Comparison of ENCODE assay signal across 8 mouse cellular contexts in genomic region chr7:73595860-73596259, GRCm38 (mm10). TPM values are rescaled to one million over a fixed set of nuclear protein-coding genes. Genes with fewer than 3 reads are reported as not detected.
DNase-seq lines count a peak whose midpoint lies in the region; ATAC-seq and TF ChIP-seq lines count a peak whose summit lies in the region.

No protein-coding gene starts in this region.

- peak overlapping the region; percentile 98 for H3K27ac ChIP-seq in CH12.LX (ENCODE audit: insufficient read depth, low read depth)
- peak overlapping the region; percentile 88 for H3K27ac ChIP-seq in embryonic fibroblast, embryonic 13.5 days (ENCODE audit: insufficient read depth, low read length)
- peak overlapping the region; percentile 70 for H3K27ac ChIP-seq in hindbrain, embryonic 11.5 days (ENCODE audit: low read depth, low read length)
- peak overlapping the region; percentile 79 for H3K27ac ChIP-seq in midbrain, embryonic 12.5 days (replicated peaks)

- no peak; the same call in 1 of the 2 replicates for TF ChIP-seq EP300 in CH12.LX (IDR thresholded peaks at IDR 0.05; ENCODE audit: low read length)

- ATAC-seq in hindbrain, embryonic 11.5 days (ENCODE audit: low FRiP score), result 0 out of 2 replicates have a peak, but pooled peaks have one; percentile 20
- ATAC-seq in midbrain, embryonic 12.5 days (ENCODE audit: low FRiP score, low read depth), result no peak; the same call in 1 of the 2 replicates

- no peaks in the 10 kb centered on the region for H3K79me2 ChIP-seq in CH12.LX (replicated peaks; ENCODE audit: control insufficient read depth, extremely low read depth, insufficient read depth, poor library complexity, severe bottlenecking)

- H3K9ac ChIP-seq in CH12.LX (ENCODE audit: insufficient read depth, low read depth), result peak overlapping the region; percentile 81
- H3K9ac ChIP-seq in hindbrain, embryonic 11.5 days (ENCODE audit: low read depth, low read length), result no peak overlapping the region
- H3K9ac ChIP-seq in midbrain, embryonic 12.5 days (replicated peaks), result peak overlapping the region; percentile 24; the same call in 1 of the 2 replicates

- in situ Hi-C loops in CH12.LX (cut with MboI; ENCODE audit: low pct_ligation_motif_present, low pct_unique_long_range_greater_than_20kb, low sequenced_read_pairs), result no loop called here

- H3K36me3 ChIP-seq in CH12.LX (replicated peaks in 1 of 2; ENCODE audit: control insufficient read depth in 1 of 2, insufficient read depth in 1 of 2, low read length in 1 of 2), result no peaks in the 10 kb centered on the region
- no peaks in the 10 kb centered on the region for H3K36me3 ChIP-seq in hindbrain, embryonic 11.5 days (ENCODE audit: control insufficient read depth, insufficient read depth, low read length)
- H3K36me3 ChIP-seq in midbrain, embryonic 12.5 days, result no peaks in the 10 kb centered on the region

- dilution Hi-C loops in CH12.LX (cut with MboI; ENCODE audit: extremely low pct_ligation_motif_present, extremely low pct_unique_long_range_greater_than_20kb, low sequenced_read_pairs), result no loop called here

- no peak for TF ChIP-seq POLR2A in CH12.LX (IDR thresholded peaks at IDR 0.05; ENCODE audit: low read depth, low read length)
- TF ChIP-seq POLR2A in embryonic fibroblast, embryonic 13.5 days (IDR thresholded peaks at IDR 0.05; ENCODE audit: low read depth, low read length), result peak; percentile 56; the same call in 1 of the 2 replicates

- H3K4me2 ChIP-seq in CH12.LX (ENCODE audit: insufficient read depth, low read depth, poor library complexity, severe bottlenecking), result peak overlapping the region; percentile 82
- H3K4me2 ChIP-seq in hindbrain, embryonic 11.5 days (replicated peaks; ENCODE audit: low read depth, low read length), result no peak overlapping the region
- peak overlapping the region; percentile 52 for H3K4me2 ChIP-seq in midbrain, embryonic 12.5 days (replicated peaks)

- H3K4me1 ChIP-seq in CH12.LX (ENCODE audit: control insufficient read depth in 1 of 2, insufficient read depth in 2 of 2), result peaks cover 12 to 31% of the 10 kb centered on the region in 2 experiments
- H3K4me1 ChIP-seq in embryonic fibroblast, embryonic 13.5 days (ENCODE audit: control insufficient read depth, insufficient read depth, low read length), result peaks cover 8% of the 10 kb centered on the region
- 0 out of 2 replicates have a peak, but pooled peaks cover 2% of the 10 kb centered on the region for H3K4me1 ChIP-seq in hindbrain, embryonic 11.5 days (replicated peaks; ENCODE audit: control insufficient read depth, insufficient read depth, low read length)
- H3K4me1 ChIP-seq in midbrain, embryonic 12.5 days, result peaks cover 39% of the 10 kb centered on the region

- no peak for TF ChIP-seq CTCF in CH12.LX (conservative IDR thresholded peaks at IDR 0.05 in 1 of 2, IDR thresholded peaks at IDR 0.05 in 1 of 2; ENCODE audit: low read depth in 2 of 2, low read length in 2 of 2)
- no peak for TF ChIP-seq CTCF in embryonic fibroblast, embryonic 13.5 days (IDR thresholded peaks at IDR 0.05; ENCODE audit: borderline replicate concordance, insufficient read depth, low read length)

- no peaks in the 10 kb centered on the region for H3K27me3 ChIP-seq in CH12.LX (replicated peaks)
- H3K27me3 ChIP-seq in hindbrain, embryonic 11.5 days (ENCODE audit: control insufficient read depth, insufficient read depth, low read length), result no peaks in the 10 kb centered on the region
- no peaks in the 10 kb centered on the region; the same call in 1 of the 2 replicates for H3K27me3 ChIP-seq in midbrain, embryonic 12.5 days

- peak; percentile 34 for DNase-seq in adrenal gland, postnatal 14 days
- no peak for DNase-seq in adrenal gland, adult 8-10 months
- DNase-seq in CH12.LX (ENCODE audit: extremely low read depth), result peak; percentile 54
- DNase-seq in hindbrain, embryonic 11.5 days (ENCODE audit: low spot score), result peak; percentile 51
- no peak for DNase-seq in adrenal gland, postnatal 25 days
- DNase-seq in testis, postnatal 10 days (ENCODE audit: low spot score), result no peak

- 38% methylated on average over 9 of the region's 9 CpGs for WGBS in hindbrain, embryonic 11.5 days
- 46% methylated on average over 9 of the region's 9 CpGs for WGBS in midbrain, embryonic 12.5 days

- H3K4me3 ChIP-seq in CH12.LX (replicated peaks in 1 of 3; ENCODE audit: low read depth in 2 of 3, low read length in 2 of 3, poor library complexity in 1 of 3), result peak overlapping the region; percentile 12 to 29 (median 29)
- no peak overlapping the region for H3K4me3 ChIP-seq in embryonic fibroblast, embryonic 13.5 days (ENCODE audit: insufficient read depth, low read length)
- no peak overlapping the region for H3K4me3 ChIP-seq in hindbrain, embryonic 11.5 days (ENCODE audit: low read depth, low read length)
- H3K4me3 ChIP-seq in midbrain, embryonic 12.5 days, result no peak overlapping the region

- TF ChIP-seq RAD21 in CH12.LX (IDR thresholded peaks at IDR 0.05; ENCODE audit: low read depth, low read length), result no peak

- no peaks in the 10 kb centered on the region for H3K9me3 ChIP-seq in CH12.LX (replicated peaks; ENCODE audit: low read length)
- H3K9me3 ChIP-seq in hindbrain, embryonic 11.5 days (ENCODE audit: control insufficient read depth, low read length), result no peaks in the 10 kb centered on the region
- no peaks in the 10 kb centered on the region for H3K9me3 ChIP-seq in midbrain, embryonic 12.5 days

TF ChIP-seq in CH12.LX, 34 proteins besides CTCF, POLR2A, EP300 and RAD21 (continues in another document):
- TF ChIP-seq ETS1 (conservative IDR thresholded peaks at IDR 0.05; ENCODE audit: low read depth, low read length) (no peak), TBP (conservative IDR thresholded peaks at IDR 0.05; ENCODE audit: low read depth, low read length) (no peak), POLR2AphosphoS2 (IDR thresholded peaks at IDR 0.05; ENCODE audit: low read depth, low read length) (no peak), USF1 (IDR thresholded peaks at IDR 0.05; ENCODE audit: low read depth, low read length) (no peak), MAFK (IDR thresholded peaks at IDR 0.05; ENCODE audit: insufficient replicate concordance, low read length) (no peak), NRF1 (IDR thresholded peaks at IDR 0.05; ENCODE audit: low read depth, low read length) (0 out of 2 replicates have a peak, but pooled peaks have one; percentile 19), JUN (IDR thresholded peaks at IDR 0.05; ENCODE audit: insufficient read depth, low read depth, low read length) (0 out of 2 replicates have a peak, but pooled peaks have one; percentile 8), HCFC1 (IDR thresholded peaks at IDR 0.05; ENCODE audit: low read depth, low read length) (peak; percentile 11; the same call in 1 of the 2 replicates), KAT2A (IDR thresholded peaks at IDR 0.05; ENCODE audit: insufficient replicate concordance, low read length) (no peak), SIN3A (IDR thresholded peaks at IDR 0.05; ENCODE audit: low read length) (peak; percentile 59; the same call in 1 of the 2 replicates), CHD1 (IDR thresholded peaks at IDR 0.05; ENCODE audit: low read depth, low read length) (no peak; the same call in 1 of the 2 replicates), ZMIZ1 (IDR thresholded peaks at IDR 0.05; ENCODE audit: low read depth, low read length) (no peak), ELF1 (IDR thresholded peaks at IDR 0.05; ENCODE audit: low read depth, low read length) (no peak), NELFE (IDR thresholded peaks at IDR 0.05; ENCODE audit: low read depth, low read length) (no peak), JUND (conservative IDR thresholded peaks at IDR 0.05; ENCODE audit: low read depth, low read length) (0 out of 2 replicates have a peak, but pooled peaks have one; percentile 29), MAZ (IDR thresholded peaks at IDR 0.05; ENCODE audit: low read depth, low read length) (no peak), CHD2 (IDR thresholded peaks at IDR 0.05; ENCODE audit: low read length) (no peak), MAX (IDR thresholded peaks at IDR 0.05; ENCODE audit: low read length) (peak; percentile 62; the same call in 1 of the 2 replicates), MEF2A (IDR thresholded peaks at IDR 0.05; ENCODE audit: borderline replicate concordance, low read depth, low read length) (peak; percentile 45), UBTF (IDR thresholded peaks at IDR 0.05; ENCODE audit: low read depth, low read length) (no peak), IRF4 (IDR thresholded peaks at IDR 0.05; ENCODE audit: low read depth, low read length) (peak; percentile 31; the same call in 1 of the 2 replicates), GABPA (IDR thresholded peaks at IDR 0.05; ENCODE audit: insufficient replicate concordance, low read depth, low read length) (no peak), ZKSCAN1 (IDR thresholded peaks at IDR 0.05; ENCODE audit: borderline replicate concordance, low read depth, low read length) (no peak), USF2 (conservative IDR thresholded peaks at IDR 0.05; ENCODE audit: low read depth, low read length) (no peak), BHLHE40 (IDR thresholded peaks at IDR 0.05; ENCODE audit: low read depth, low read length) (no peak), ZNF384 (IDR thresholded peaks at IDR 0.05; ENCODE audit: low read depth, low read length) (no peak), MYC (IDR thresholded peaks at IDR 0.05; ENCODE audit: low read depth, low read length) (no peak), SMC3 (IDR thresholded peaks at IDR 0.05; ENCODE audit: low read depth, low read length) (0 out of 2 replicates have a peak, but pooled peaks have one; percentile 7), RCOR1 (conservative IDR thresholded peaks at IDR 0.05; ENCODE audit: low read depth, low read length) (no peak), ZC3H11A (IDR thresholded peaks at IDR 0.05; ENCODE audit: low read depth, low read length) (no peak), E2F4 (IDR thresholded peaks at IDR 0.05; ENCODE audit: insufficient replicate concordance, low read depth, low read length) (no peak), PAX5 (IDR thresholded peaks at IDR 0.05; ENCODE audit: low read length) (no peak), MXI1 (IDR thresholded peaks at IDR 0.05; ENCODE audit: low read depth, low read length) (peak; percentile 59)

RNA-seq across cellular contexts. Expression of gene Chd2, which starts 54.2 kb away (rescaled TPM):
- total RNA-seq in adrenal gland, postnatal 14 days (2021), result 45.1 and 52.8 TPM in 2 replicates
- 10 to 100 TPM; 38.6 to 65.5 (median 49.7) TPM for total RNA-seq in adrenal gland, adult 8-10 months (2022)
- total RNA-seq in CH12.LX (2012; rRNA removed) (21.4 and 30.9 TPM in 2 replicates), CH12.LX (2014; rRNA removed) (18.2 and 23.2 TPM in 2 replicates)
- polyA plus RNA-seq in CH12.LX (2012; ENCODE audit: insufficient read length, low read depth), result 39.3 and 42.8 TPM in 2 replicates
- polyA plus RNA-seq in embryonic fibroblast, embryonic 13.5 days (2011; ENCODE audit: insufficient read length, low read depth, missing spikeins), result 45.2 and 51.4 TPM in 2 replicates
- 45.4 and 64.4 TPM in 2 replicates for polyA plus RNA-seq in hindbrain, embryonic 11.5 days (2014; fragmentation: Nextera tagmentation; extraction: Ambion mirVana)
- 54.8 and 61.4 TPM in 2 replicates for polyA plus RNA-seq in midbrain, embryonic 12.5 days (2016; fragmentation: Nextera tagmentation; extraction: Ambion mirVana)
- 50.0 and 57.4 TPM in 2 replicates for total RNA-seq in adrenal gland, postnatal 25 days (2021)

Comparison
In these comparisons a context has a peak if more than half of its experiments do, and no peak if none do; other contexts are left out.
1. DNase-seq: peak in adrenal gland, postnatal 14 days (single experiment), CH12.LX (single experiment) and hindbrain, embryonic 11.5 days (single experiment); none in adrenal gland, adult 8-10 months (single experiment), adrenal gland, postnatal 25 days (single experiment) and testis, postnatal 10 days (single experiment).
2. H3K4me3 ChIP-seq: peak in CH12.LX (3 of 3); none in embryonic fibroblast, embryonic 13.5 days (single experiment), hindbrain, embryonic 11.5 days (single experiment) and midbrain, embryonic 12.5 days (single experiment).
3. Peak in every context shown above with its lines, with median percentiles within 50 percentile points of each other: H3K27ac ChIP-seq.